Mouse (Mus musculus): ENCODE data around the gene Ppm1m. TPM values are rescaled to one million over a fixed set of nuclear protein-coding genes. Genes with fewer than 3 reads are reported as not detected.
A peak's percentile ranks its signal among the peaks of the same experiment; 100 is the strongest.

Gene Ppm1m
- total and polyA plus RNA-seq, 3 experiments: 10.8 to 18.9 (median 12.1) TPM

DNA sequence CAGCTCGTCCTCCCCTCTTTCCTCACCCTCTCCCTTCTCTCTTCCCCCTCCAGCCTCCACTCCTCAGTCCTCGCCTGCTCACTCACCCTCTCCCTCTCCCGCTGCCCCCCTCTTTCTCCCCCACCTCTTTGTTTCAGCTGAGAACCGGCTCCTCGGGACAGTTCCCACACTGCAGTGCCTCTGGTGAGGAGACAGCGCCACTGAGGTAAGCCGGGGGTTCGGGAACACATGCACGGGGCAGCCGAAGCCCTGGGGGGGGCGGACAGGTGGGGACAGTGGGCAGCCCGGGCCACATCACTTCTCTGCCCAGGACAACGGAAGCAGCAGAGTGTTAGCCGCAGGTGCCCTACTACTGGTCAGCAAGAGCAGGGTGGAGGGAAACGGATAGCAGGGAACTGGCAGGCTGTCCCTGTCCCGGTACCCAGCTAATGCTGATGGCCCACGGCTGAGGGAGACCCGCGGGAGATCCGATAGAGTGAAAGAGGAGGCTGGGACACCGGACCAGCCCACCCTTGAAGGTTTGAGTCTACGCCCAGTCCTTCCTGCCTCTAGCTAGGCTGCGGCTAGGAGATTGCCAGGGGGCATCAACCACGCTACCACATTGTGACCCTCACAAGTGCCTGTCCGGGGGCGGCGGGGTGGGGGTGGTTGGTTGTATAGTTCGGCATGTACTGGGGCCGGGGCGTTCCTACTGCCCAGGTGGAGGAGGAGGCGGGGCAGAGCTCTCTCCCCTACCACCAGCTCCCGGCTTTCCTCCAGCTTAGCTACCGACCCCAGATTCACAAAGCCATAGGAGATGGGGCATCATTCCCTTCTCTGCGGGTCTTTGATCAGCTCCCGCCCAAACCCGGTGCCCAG is 50.8 kb downstream of the Ppm1m start:
- Histone ChIP-seq H3K9ac (ENCODE audit: low read depth, low read length) (no peak overlapping the region), H3K27ac (no peak overlapping the region), H3K27me3 (ENCODE audit: control insufficient read depth, insufficient read depth, low read length) (peaks cover 17% of the 10 kb centered on the region), H3K36me3 (ENCODE audit: control insufficient read depth, insufficient read depth, low read length) (no peaks in the 10 kb centered on the region), H3K79me2 (replicated peaks; ENCODE audit: control insufficient read depth, insufficient read depth, low read length) (no peaks in the 10 kb centered on the region), H3K4me3 (no peak overlapping the region), H3K4me1 (ENCODE audit: control insufficient read depth, insufficient read depth, low read length) (no peaks in the 10 kb centered on the region)
- intact Hi-C loops (cut with DNase I): no loop called here
- TF ChIP-seq POLR2A (IDR thresholded peaks at IDR 0.05; ENCODE audit: insufficient read depth, low read depth, low read length) (no peak), EP300 (IDR thresholded peaks at IDR 0.05; ENCODE audit: insufficient read depth, low read depth, low read length) (no peak), CTCF (IDR thresholded peaks at IDR 0.05) (no peak)
- DNase-seq: no peak
- 3% methylated on average over 36 of the region's 36 CpGs for WGBS

GRCm38 (mm10) chr9:106147851-106148431 is 51.6 kb downstream of the Ppm1m start:
- TF ChIP-seq EP300 (IDR thresholded peaks at IDR 0.05; ENCODE audit: insufficient read depth, low read depth, low read length) (no peak), CTCF (IDR thresholded peaks at IDR 0.05) (0 out of 2 replicates have a peak, but pooled peaks have one; percentile 3)
- WGBS: 9% methylated on average over 10 of the region's 10 CpGs
- Histone ChIP-seq H3K4me1 (ENCODE audit: control insufficient read depth, insufficient read depth, low read length) (no peaks in the 10 kb centered on the region), H3K4me3 (no peak overlapping the region), H3K36me3 (ENCODE audit: control insufficient read depth, insufficient read depth, low read length) (no peaks in the 10 kb centered on the region), H3K27ac (no peak overlapping the region), H3K9ac (ENCODE audit: low read depth, low read length) (no peak overlapping the region), H3K27me3 (ENCODE audit: control insufficient read depth, insufficient read depth, low read length) (peaks cover 17% of the 10 kb centered on the region), H3K79me2 (replicated peaks; ENCODE audit: control insufficient read depth, insufficient read depth, low read length) (no peaks in the 10 kb centered on the region)
- intact Hi-C loops (cut with DNase I): no loop called here
- DNase-seq: no peak

GRCm38 (mm10) chr9:106147281-106147680 is 52.3 kb downstream of the Ppm1m start:
- intact Hi-C loops (cut with DNase I): no loop called here
- H3K4me3 ChIP-seq: no peak overlapping the region
- TF ChIP-seq EP300 (IDR thresholded peaks at IDR 0.05; ENCODE audit: insufficient read depth, low read depth, low read length) (no peak), CTCF (IDR thresholded peaks at IDR 0.05) (no peak), POLR2A (IDR thresholded peaks at IDR 0.05; ENCODE audit: insufficient read depth, low read depth, low read length) (no peak)
- H3K36me3 ChIP-seq (ENCODE audit: control insufficient read depth, insufficient read depth, low read length): no peaks in the 10 kb centered on the region
- 30% methylated on average over 5 of the region's 5 CpGs for WGBS
- H3K4me1 ChIP-seq (ENCODE audit: control insufficient read depth, insufficient read depth, low read length): no peaks in the 10 kb centered on the region
- H3K9ac ChIP-seq (ENCODE audit: low read depth, low read length): no peak overlapping the region
- no peak overlapping the region for H3K27ac ChIP-seq
- no peaks in the 10 kb centered on the region for H3K79me2 ChIP-seq (replicated peaks; ENCODE audit: control insufficient read depth, insufficient read depth, low read length)
- peaks cover 17% of the 10 kb centered on the region for H3K27me3 ChIP-seq (ENCODE audit: control insufficient read depth, insufficient read depth, low read length)
- no peak for DNase-seq

DNA sequence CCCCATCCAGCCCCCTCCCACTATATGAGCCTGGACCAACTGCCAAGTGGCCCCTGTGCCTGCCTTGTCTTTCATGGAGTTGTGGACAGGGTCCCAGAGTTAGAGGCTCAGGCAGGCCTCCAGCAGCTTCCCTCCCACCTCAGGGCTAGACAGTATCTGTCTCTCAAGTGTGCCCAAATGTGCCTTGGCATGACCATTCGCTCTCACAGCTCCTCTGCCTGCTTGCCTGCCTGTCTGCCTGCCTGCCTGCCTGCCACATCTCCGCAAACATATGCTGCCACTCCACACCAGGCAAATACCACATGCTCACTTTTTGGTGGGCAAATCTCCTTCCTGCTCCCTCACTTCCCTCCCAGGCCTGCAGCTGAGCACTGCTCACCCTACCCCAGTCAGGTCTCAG is 54.0 kb downstream of the Ppm1m start:
- Histone ChIP-seq H3K27ac (no peak overlapping the region), H3K79me2 (replicated peaks; ENCODE audit: control insufficient read depth, insufficient read depth, low read length) (no peaks in the 10 kb centered on the region), H3K4me1 (ENCODE audit: control insufficient read depth, insufficient read depth, low read length) (no peaks in the 10 kb centered on the region), H3K36me3 (ENCODE audit: control insufficient read depth, insufficient read depth, low read length) (no peaks in the 10 kb centered on the region), H3K27me3 (ENCODE audit: control insufficient read depth, insufficient read depth, low read length) (peaks cover 17% of the 10 kb centered on the region), H3K9ac (ENCODE audit: low read depth, low read length) (no peak overlapping the region), H3K4me3 (no peak overlapping the region)
- TF ChIP-seq POLR2A (IDR thresholded peaks at IDR 0.05; ENCODE audit: insufficient read depth, low read depth, low read length): no peak
- TF ChIP-seq CTCF (IDR thresholded peaks at IDR 0.05): no peak
- no peak for TF ChIP-seq EP300 (IDR thresholded peaks at IDR 0.05; ENCODE audit: insufficient read depth, low read depth, low read length)
- DNase-seq: no peak
- intact Hi-C loops (cut with DNase I): no loop called here
- WGBS: 69% methylated on average over 2 of the region's 2 CpGs

Small RNAs within 50 kb of the gene (microRNA-seq; reads per million reads assigned to microRNA genes)
- gene Mir135a-1 (0 reads per million in 2 experiments), gene Mirlet7g (97,868 to 124,930 reads per million in 2 experiments)

Other genes starting within 250 kb of the Ppm1m start
- gene Col6a5, start 239.1 kb downstream of the Ppm1m start, total RNA-seq (2021): under 1 TPM; 0.09 to 0.50 TPM
- gene Col6a5, start 239.1 kb downstream of the Ppm1m start, polyA plus RNA-seq (2012; rRNA removed): 0.12 and 0.14 TPM in 2 replicates
- not detected for gene Col6a4, start 103.0 kb downstream of the Ppm1m start, total RNA-seq (2021)
- not detected in 2 replicates for gene Col6a4, start 103.0 kb downstream of the Ppm1m start, polyA plus RNA-seq (2012; rRNA removed)
- gene Glyctk, start 41.6 kb downstream of the Ppm1m start, total RNA-seq (2021): 1 to 10 TPM; 1.6 to 2.3 TPM
- gene Glyctk, start 41.6 kb downstream of the Ppm1m start, polyA plus RNA-seq (2012; rRNA removed): 2.0 and 3.4 TPM in 2 replicates
- gene Wdr82, start 28.8 kb downstream of the Ppm1m start, total RNA-seq (2021): 10 to 100 TPM; 35.1 to 37.0 TPM
- gene Wdr82, start 28.8 kb downstream of the Ppm1m start, polyA plus RNA-seq (2012; rRNA removed): 30.5 and 61.6 TPM in 2 replicates
- 100 to 1,000 TPM; 182 to 219 TPM for gene Twf2, start 3.4 kb upstream of the Ppm1m start, total RNA-seq (2021)
- gene Twf2, start 3.4 kb upstream of the Ppm1m start, polyA plus RNA-seq (2012; rRNA removed): 251 and 268 TPM in 2 replicates
- gene Tlr9, start 22.9 kb upstream of the Ppm1m start, total RNA-seq (2021): under 1 TPM; 0.39 to 0.47 TPM
- 1.1 and 1.9 TPM in 2 replicates for gene Tlr9, start 22.9 kb upstream of the Ppm1m start, polyA plus RNA-seq (2012; rRNA removed)
- 100 to 1,000 TPM; 438 to 443 TPM for gene Alas1, start 48.9 kb upstream of the Ppm1m start, total RNA-seq (2021)
- 382 and 470 TPM in 2 replicates for gene Alas1, start 48.9 kb upstream of the Ppm1m start, polyA plus RNA-seq (2012; rRNA removed)
- gene Poc1a, start 81.3 kb upstream of the Ppm1m start, total RNA-seq (2021): 1 to 10 TPM; 3.2 to 4.0 TPM
- 5.9 and 6.2 TPM in 2 replicates for gene Poc1a, start 81.3 kb upstream of the Ppm1m start, polyA plus RNA-seq (2012; rRNA removed)
- gene Dusp7, start 168.9 kb upstream of the Ppm1m start, total RNA-seq (2021): 10 to 100 TPM; 47.6 to 64.9 TPM
- 102 and 118 TPM in 2 replicates for gene Dusp7, start 168.9 kb upstream of the Ppm1m start, polyA plus RNA-seq (2012; rRNA removed)
- gene Rpl29, start 229.7 kb upstream of the Ppm1m start, total RNA-seq (2021): 100 to 1,000 TPM; 251 to 296 TPM
- gene Rpl29, start 229.7 kb upstream of the Ppm1m start, polyA plus RNA-seq (2012; rRNA removed): 247 and 287 TPM in 2 replicates
- 10 to 100 TPM; 20.1 to 26.7 TPM for gene Acy1, start 238.6 kb upstream of the Ppm1m start, total RNA-seq (2021)
- 12.0 and 12.5 TPM in 2 replicates for gene Acy1, start 238.6 kb upstream of the Ppm1m start, polyA plus RNA-seq (2012; rRNA removed)
- 1 to 10 TPM; 6.6 to 6.8 TPM for gene Abhd14b, start 247.7 kb upstream of the Ppm1m start, total RNA-seq (2021)
- 27.8 and 34.8 TPM in 2 replicates for gene Abhd14b, start 247.7 kb upstream of the Ppm1m start, polyA plus RNA-seq (2012; rRNA removed)
- 10 to 100 TPM; 18.7 to 21.8 TPM for gene Abhd14a, start 247.9 kb upstream of the Ppm1m start, total RNA-seq (2021)
- gene Abhd14a, start 247.9 kb upstream of the Ppm1m start, polyA plus RNA-seq (2012; rRNA removed): 33.2 and 43.0 TPM in 2 replicates